Mouse (Mus musculus) megakaryocyte, embryonic 14.5 days (primary cell): Measurements from ENCODE around the gene Arhgef10l. TPM values are rescaled to one million over a fixed set of nuclear protein-coding genes. Genes with fewer than 3 reads are reported as not detected.
A peak's percentile ranks its signal among the peaks of the same experiment; 100 is the strongest.

Experiments
- H3K27me3 ChIP-seq: replicated peaks from 2 replicates; pipeline ENCODE3; 2012; ENCODE audit warnings: inconsistent platforms
- H3K36me3 ChIP-seq: replicated peaks from 2 replicates; pipeline ENCODE3; 2012; ENCODE audit warnings: low read length, inconsistent platforms, mixed read lengths
- H3K4me1 ChIP-seq: 2 replicates; pipeline ENCODE4 v1.6.1; 2012; ENCODE audit warnings: inconsistent platforms
- H3K4me3 ChIP-seq: replicated peaks from 2 replicates; pipeline ENCODE3; 2012; ENCODE audit warnings: moderate library complexity, mild to moderate bottlenecking, inconsistent platforms
- H3K9me3 ChIP-seq: 2 replicates; pipeline ENCODE4 v1.6.1; 2012; ENCODE audit warnings: inconsistent platforms
- FLI1 ChIP-seq: IDR thresholded peaks from 2 replicates; pipeline ENCODE4 v1.6.1; 2012; ENCODE audit warnings: low read length, inconsistent platforms, mixed read lengths
- GATA1 ChIP-seq: IDR thresholded peaks from 3 replicates; pipeline ENCODE4 v1.6.1; 2012; ENCODE audit warnings: mixed read lengths, low read length, inconsistent platforms, borderline replicate concordance
- polyA plus RNA-seq: library from polyadenylated mRNA; stranded (reverse); fragments of >175 nt; gene quantifications from 2 replicates; pipeline ENCODE4 v1.2.3, GENCODE M21; 2012; ENCODE audit warnings: low replicate concordance; ENCODE audit not compliant: insufficient read depth

Gene Arhgef10l
- polyA plus RNA-seq, 1 experiment = 7.1 TPM

GRCm38 (mm10) chr4:140610841-140611609, 54.8 kb downstream of the Arhgef10l start:
- TF ChIP-seq FLI1 (no peak), GATA1 (no peak)
- Histone ChIP-seq H3K36me3 (no peaks in the 10 kb centered on the region), H3K27me3 (peaks cover 20% of the 10 kb centered on the region), H3K4me1 (peaks cover 12% of the 10 kb centered on the region), H3K9me3 (no peaks in the 10 kb centered on the region), H3K4me3 (no peak overlapping the region)

- no peak for TF ChIP-seq FLI1
- no peak for TF ChIP-seq GATA1
- H3K27me3 ChIP-seq = peaks cover 31% of the 10 kb centered on the region
- H3K4me1 ChIP-seq = no peaks in the 10 kb centered on the region
- H3K4me3 ChIP-seq = no peak overlapping the region
- no peaks in the 10 kb centered on the region for H3K9me3 ChIP-seq
- no peaks in the 10 kb centered on the region for H3K36me3 ChIP-seq
Measured at GRCm38 (mm10) chr4:140608228-140608720, 57.5 kb downstream of the Arhgef10l start.

- H3K9me3 ChIP-seq = no peaks in the 10 kb centered on the region
- TF ChIP-seq FLI1 (no peak), GATA1 (no peak)
- H3K36me3 ChIP-seq = no peaks in the 10 kb centered on the region
- no peaks in the 10 kb centered on the region for H3K4me1 ChIP-seq
- H3K4me3 ChIP-seq = no peak overlapping the region
- peaks cover 34% of the 10 kb centered on the region for H3K27me3 ChIP-seq
Measured at GRCm38 (mm10) chr4:140606779-140607178, 59.0 kb downstream of the Arhgef10l start.

- Histone ChIP-seq H3K27me3 (peaks cover 34% of the 10 kb centered on the region), H3K9me3 (no peaks in the 10 kb centered on the region), H3K4me3 (no peak overlapping the region), H3K36me3 (no peaks in the 10 kb centered on the region), H3K4me1 (no peaks in the 10 kb centered on the region)
- no peak for TF ChIP-seq GATA1
- no peak for TF ChIP-seq FLI1
Measured at GRCm38 (mm10) chr4:140606197-140606596, 59.6 kb downstream of the Arhgef10l start.

GRCm38 (mm10) chr4:140605790-140606189, 60.0 kb downstream of the Arhgef10l start:
- no peaks in the 10 kb centered on the region for H3K36me3 ChIP-seq
- no peak overlapping the region for H3K4me3 ChIP-seq
- H3K9me3 ChIP-seq = no peaks in the 10 kb centered on the region
- no peaks in the 10 kb centered on the region for H3K4me1 ChIP-seq
- H3K27me3 ChIP-seq = peaks cover 34% of the 10 kb centered on the region
- TF ChIP-seq GATA1 = no peak
- no peak for TF ChIP-seq FLI1

- Histone ChIP-seq H3K4me3 (no peak overlapping the region), H3K4me1 (no peaks in the 10 kb centered on the region), H3K9me3 (no peaks in the 10 kb centered on the region), H3K36me3 (no peaks in the 10 kb centered on the region), H3K27me3 (peaks cover 30% of the 10 kb centered on the region)
- no peak for TF ChIP-seq GATA1
- TF ChIP-seq FLI1 = no peak
Measured at GRCm38 (mm10) chr4:140605247-140605646, 60.6 kb downstream of the Arhgef10l start.

GRCm38 (mm10) chr4:140604541-140604940, 61.3 kb downstream of the Arhgef10l start:
- Histone ChIP-seq H3K36me3 (no peaks in the 10 kb centered on the region), H3K9me3 (no peaks in the 10 kb centered on the region), H3K27me3 (peaks cover 28% of the 10 kb centered on the region), H3K4me1 (no peaks in the 10 kb centered on the region), H3K4me3 (no peak overlapping the region)
- TF ChIP-seq FLI1 = no peak
- TF ChIP-seq GATA1 = no peak

GRCm38 (mm10) chr4:140602022-140602421, 63.8 kb downstream of the Arhgef10l start:
- TF ChIP-seq FLI1 = no peak
- no peak for TF ChIP-seq GATA1
- H3K27me3 ChIP-seq = peaks cover 21% of the 10 kb centered on the region
- peaks cover 14% of the 10 kb centered on the region for H3K4me1 ChIP-seq
- no peaks in the 10 kb centered on the region for H3K36me3 ChIP-seq
- H3K9me3 ChIP-seq = peaks cover 4% of the 10 kb centered on the region; the same call in 1 of the 2 replicates
- H3K4me3 ChIP-seq = no peak overlapping the region

GRCm38 (mm10) chr4:140601153-140601552, 64.7 kb downstream of the Arhgef10l start:
- H3K4me1 ChIP-seq = peaks cover 14% of the 10 kb centered on the region
- H3K27me3 ChIP-seq = peaks cover 17% of the 10 kb centered on the region
- peaks cover 8% of the 10 kb centered on the region for H3K9me3 ChIP-seq
- TF ChIP-seq GATA1 (no peak), FLI1 (no peak)
- no peaks in the 10 kb centered on the region for H3K36me3 ChIP-seq
- H3K4me3 ChIP-seq = no peak overlapping the region

GRCm38 (mm10) chr4:140598846-140599245, 67.0 kb downstream of the Arhgef10l start:
- Histone ChIP-seq H3K4me3 (peak overlapping the region; percentile 35), H3K27me3 (peaks cover 8% of the 10 kb centered on the region), H3K36me3 (no peaks in the 10 kb centered on the region), H3K9me3 (peaks cover 8% of the 10 kb centered on the region), H3K4me1 (peaks cover 14% of the 10 kb centered on the region)
- TF ChIP-seq GATA1 (no peak), FLI1 (no peak)
